ENCODE assay signal across 9 mouse cellular contexts in genomic region chr7:99386030-99386429, GRCm38 (mm10). TPM values are rescaled to one million over a fixed set of nuclear protein-coding genes. Genes with fewer than 3 reads are reported as not detected.
DNase-seq lines count a peak whose midpoint lies in the region; ATAC-seq lines count a peak whose summit lies in the region.
"Had no signal": no experiment of that assay in that cellular context is flagged by ENCODE, and none has a peak within 500 bp of the region (broad histone marks: within the 10 kb centered on the region; RNA-seq: fewer than 3 reads in every experiment).

No protein-coding gene starts in this region.

- H3K27ac ChIP-seq in heart, embryonic 11.5 days (ENCODE audit: low read depth, low read length), result no peak overlapping the region
- H3K27ac ChIP-seq in heart, embryonic 13.5 days (replicated peaks), result no peak overlapping the region
- H3K27ac ChIP-seq in neural tube, embryonic 12.5 days, result no peak overlapping the region
- H3K27ac ChIP-seq: liver, embryonic 15.5 days had no signal

- no peak overlapping the region for H3K4me2 ChIP-seq in heart, embryonic 11.5 days
- no peak overlapping the region for H3K4me2 ChIP-seq in heart, embryonic 13.5 days
- peak overlapping the region; percentile 90 for H3K4me2 ChIP-seq in neural tube, embryonic 12.5 days (replicated peaks)
- H3K4me2 ChIP-seq: liver, embryonic 15.5 days had no signal

- no peak overlapping the region for H3K9ac ChIP-seq in heart, embryonic 11.5 days (ENCODE audit: low read depth, low read length)
- H3K9ac ChIP-seq in heart, embryonic 13.5 days, result peak overlapping the region; percentile 48; the same call in 1 of the 2 replicates
- H3K9ac ChIP-seq in neural tube, embryonic 12.5 days, result peak overlapping the region; percentile 30; the same call in 1 of the 2 replicates
- H3K9ac ChIP-seq: liver, embryonic 15.5 days had no signal

- DNase-seq in heart, adult 11 months, result peak; percentile 97
- peak; percentile 84 for DNase-seq in cerebellum, adult 9-10 months
- no peak for DNase-seq in layer of hippocampus, adult 9-10 months (ENCODE audit: low spot score)
- no peak for DNase-seq in layer of hippocampus, adult 9-11 months
- no peak for DNase-seq in lung, postnatal 36 days

- peaks cover 2% of the 10 kb centered on the region; the same call in 1 of the 2 replicates for H3K36me3 ChIP-seq in heart, embryonic 11.5 days (ENCODE audit: control insufficient read depth, insufficient read depth, low read length)
- peaks cover 25% of the 10 kb centered on the region for H3K36me3 ChIP-seq in heart, embryonic 13.5 days
- H3K36me3 ChIP-seq in neural tube, embryonic 12.5 days, result peaks cover 26% of the 10 kb centered on the region
- H3K36me3 ChIP-seq: liver, embryonic 15.5 days had no signal

- peaks cover 77% of the 10 kb centered on the region for H3K4me1 ChIP-seq in heart, embryonic 11.5 days (ENCODE audit: control insufficient read depth, insufficient read depth, low read length)
- H3K4me1 ChIP-seq in heart, embryonic 13.5 days, result peaks cover 88% of the 10 kb centered on the region
- H3K4me1 ChIP-seq in neural tube, embryonic 12.5 days, result peaks cover 79% of the 10 kb centered on the region

- H3K9me3 ChIP-seq in heart, embryonic 11.5 days (replicated peaks; ENCODE audit: control insufficient read depth, low read length), result no peaks in the 10 kb centered on the region
- H3K9me3 ChIP-seq in heart, embryonic 13.5 days, result no peaks in the 10 kb centered on the region
- H3K9me3 ChIP-seq in neural tube, embryonic 12.5 days, result no peaks in the 10 kb centered on the region
- H3K9me3 ChIP-seq: liver, embryonic 15.5 days had no signal

- WGBS in heart, embryonic 11.5 days (ENCODE audit: insufficient replicate concordance), result 60% methylated on average over 5 of the region's 5 CpGs
- WGBS in heart, embryonic 13.5 days, result 69% methylated on average over 5 of the region's 5 CpGs
- 44% methylated on average over 5 of the region's 5 CpGs for WGBS in neural tube, embryonic 12.5 days

- ATAC-seq in heart, embryonic 11.5 days (replicated peaks; ENCODE audit: insufficient number of reproducible peaks, low FRiP score, low TSS enrichment), result no peak
- no peak for ATAC-seq in heart, embryonic 13.5 days (ENCODE audit: extremely low read depth, insufficient number of reproducible peaks, low FRiP score, low TSS enrichment)
- no peak for ATAC-seq in neural tube, embryonic 12.5 days (ENCODE audit: low FRiP score, low read depth)

- no peak overlapping the region for H3K4me3 ChIP-seq in heart, embryonic 11.5 days (ENCODE audit: low read depth, low read length)
- no peak overlapping the region for H3K4me3 ChIP-seq in heart, embryonic 13.5 days
- no peak overlapping the region for H3K4me3 ChIP-seq in neural tube, embryonic 12.5 days
- H3K4me3 ChIP-seq: liver, embryonic 15.5 days had no signal

- H3K27me3 ChIP-seq in heart, embryonic 11.5 days (ENCODE audit: control insufficient read depth, insufficient read depth, low read length), result no peaks in the 10 kb centered on the region
- H3K27me3 ChIP-seq in heart, embryonic 13.5 days (replicated peaks), result no peaks in the 10 kb centered on the region
- 0 out of 2 replicates have a peak, but pooled peaks cover 7% of the 10 kb centered on the region for H3K27me3 ChIP-seq in neural tube, embryonic 12.5 days (replicated peaks)

RNA-seq across cellular contexts. Expression of gene Gdpd5, which starts 4.8 kb away (rescaled TPM):
- 20.0 and 20.8 TPM in 2 replicates for polyA plus RNA-seq in heart, embryonic 11.5 days (2014; fragmentation: Nextera tagmentation; extraction: Ambion mirVana)
- polyA plus RNA-seq in heart, embryonic 13.5 days (2015; fragmentation: Nextera tagmentation; extraction: Ambion mirVana), result 25.3 and 25.4 TPM in 2 replicates
- polyA plus RNA-seq in neural tube, embryonic 12.5 days (2016; fragmentation: Nextera tagmentation; extraction: Ambion mirVana), result 51.6 and 60.8 TPM in 2 replicates

RNA-seq across cellular contexts. Expression of gene Serpinh1, which starts 33.0 kb away (rescaled TPM):
- polyA plus RNA-seq in heart, embryonic 11.5 days (2014; fragmentation: Nextera tagmentation; extraction: Ambion mirVana), result 442 and 580 TPM in 2 replicates
- polyA plus RNA-seq in heart, embryonic 13.5 days (2015; fragmentation: Nextera tagmentation; extraction: Ambion mirVana), result 1,205 and 1,287 TPM in 2 replicates
- 640 and 651 TPM in 2 replicates for polyA plus RNA-seq in neural tube, embryonic 12.5 days (2016; fragmentation: Nextera tagmentation; extraction: Ambion mirVana)

Comparison
In these comparisons a context has a peak if more than half of its experiments do, and no peak if none do; other contexts are left out.
1. DNase-seq: peak in heart, adult 11 months (single experiment) and cerebellum, adult 9-10 months (single experiment); none in layer of hippocampus, adult 9-10 months (single experiment), layer of hippocampus, adult 9-11 months (single experiment) and lung, postnatal 36 days (single experiment).